In the genomic region with DNA sequence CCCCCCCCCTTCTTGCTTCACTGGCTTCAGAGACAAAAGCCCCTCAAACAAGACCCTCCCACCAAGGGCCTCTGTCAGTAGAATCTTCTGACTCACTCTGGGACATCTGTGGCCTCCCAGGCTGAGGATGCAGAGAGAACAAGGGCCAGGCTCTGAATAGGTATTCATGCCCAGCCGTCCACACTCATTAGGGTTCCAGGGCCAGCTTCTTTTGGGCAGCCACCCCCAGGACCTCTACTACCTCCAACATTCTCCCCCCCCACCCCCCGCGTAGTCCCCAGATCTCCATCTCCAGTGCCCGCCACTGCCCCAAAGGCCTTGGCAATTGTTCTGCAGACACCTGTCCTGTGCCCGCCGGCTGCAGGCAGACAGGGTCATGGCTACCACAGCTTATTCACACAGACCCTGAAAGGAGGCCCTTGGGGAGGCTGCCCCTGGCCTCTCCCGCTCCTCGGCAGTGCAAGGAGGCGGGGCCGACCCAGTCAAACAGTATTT, we compare ENCODE assay signal across 17 mouse cellular contexts. TPM values are rescaled to one million over a fixed set of nuclear protein-coding genes. Genes with fewer than 3 reads are reported as not detected.
DNase-seq lines count a peak whose midpoint lies in the region; ATAC-seq lines count a peak whose summit lies in the region.
"Had no signal": no experiment of that assay in that cellular context is flagged by ENCODE, and none has a peak within 500 bp of the region (broad histone marks: within the 10 kb centered on the region; RNA-seq: fewer than 3 reads in every experiment).

No protein-coding gene starts in this region.

- H3K4me1 ChIP-seq in forebrain, embryonic 10.5 days, result peaks cover 78% of the 10 kb centered on the region
- H3K4me1 ChIP-seq in hindbrain, embryonic 13.5 days (replicated peaks), result peaks cover 43% of the 10 kb centered on the region
- peaks cover 26% of the 10 kb centered on the region for H3K4me1 ChIP-seq in midbrain, embryonic 15.5 days
- H3K4me1 ChIP-seq: lung, embryonic 15.5 days had no signal

- DNase-seq in embryo, embryonic 10.5 days (ENCODE audit: low spot score), result peak; percentile 82
- peak; percentile 80 for DNase-seq in forebrain, embryonic 10.5 days (ENCODE audit: extremely low spot score, low spot score)
- DNase-seq in spleen, adult 12 weeks (ENCODE audit: low spot score), result no peak
- DNase-seq in layer of hippocampus, postnatal 14 days (ENCODE audit: low spot score in 2 of 2), result no peak
- DNase-seq in frontal cortex, postnatal 14 days (ENCODE audit: low spot score in 2 of 2), result no peak
- no peak for DNase-seq in heart, postnatal 25 days (ENCODE audit: low spot score)
- DNase-seq: gastrocnemius, postnatal 14 days; layer of hippocampus, postnatal 36 days had no signal

- peak; percentile 49; the same call in 1 of the 2 replicates for ATAC-seq in hindbrain, embryonic 13.5 days (ENCODE audit: low FRiP score)
- peak; percentile 34; the same call in 1 of the 2 replicates for ATAC-seq in midbrain, embryonic 15.5 days (replicated peaks)
- ATAC-seq: activated CD4-positive, CD25-positive, alpha-beta regulatory T cell, adult 4 months had no signal

- 26% methylated on average over 10 of the region's 10 CpGs for WGBS in forebrain, embryonic 10.5 days
- WGBS in hindbrain, embryonic 13.5 days, result 9% methylated on average over 10 of the region's 10 CpGs
- 6% methylated on average over 10 of the region's 10 CpGs for WGBS in midbrain, embryonic 15.5 days

- H3K4me3 ChIP-seq in forebrain, embryonic 10.5 days, result peak overlapping the region; percentile 10; the same call in 1 of the 2 replicates
- no peak overlapping the region for H3K4me3 ChIP-seq in hindbrain, embryonic 13.5 days
- no peak overlapping the region for H3K4me3 ChIP-seq in midbrain, embryonic 15.5 days
- H3K4me3 ChIP-seq: lung, embryonic 15.5 days had no signal

- H3K9me3 ChIP-seq in forebrain, embryonic 10.5 days, result no peaks in the 10 kb centered on the region
- no peaks in the 10 kb centered on the region for H3K9me3 ChIP-seq in hindbrain, embryonic 13.5 days
- no peaks in the 10 kb centered on the region for H3K9me3 ChIP-seq in midbrain, embryonic 15.5 days
- H3K9me3 ChIP-seq: lung, embryonic 15.5 days had no signal

- no peak overlapping the region for H3K9ac ChIP-seq in hindbrain, embryonic 13.5 days
- no peak overlapping the region for H3K9ac ChIP-seq in midbrain, embryonic 15.5 days
- H3K9ac ChIP-seq: lung, embryonic 15.5 days had no signal

- H3K4me2 ChIP-seq in hindbrain, embryonic 13.5 days, result peak overlapping the region; percentile 29; the same call in 1 of the 2 replicates
- no peak overlapping the region for H3K4me2 ChIP-seq in midbrain, embryonic 15.5 days
- H3K4me2 ChIP-seq: lung, embryonic 15.5 days had no signal

- intact Hi-C loops in heart, postnatal 25 days (cut with DNase I), result no loop called here

- peak overlapping the region; percentile 88 for H3K27ac ChIP-seq in forebrain, embryonic 10.5 days
- peak overlapping the region; percentile 69; the same call in 1 of the 2 replicates for H3K27ac ChIP-seq in hindbrain, embryonic 13.5 days
- peak overlapping the region; percentile 34; the same call in 1 of the 2 replicates for H3K27ac ChIP-seq in midbrain, embryonic 15.5 days
- H3K27ac ChIP-seq: kidney, postnatal 0 days; lung, embryonic 15.5 days had no signal

- H3K27me3 ChIP-seq in forebrain, embryonic 10.5 days (ENCODE audit: poor library complexity, severe bottlenecking), result peaks cover 49% of the 10 kb centered on the region
- H3K27me3 ChIP-seq in hindbrain, embryonic 13.5 days, result 0 out of 2 replicates have a peak, but pooled peaks cover 4% of the 10 kb centered on the region
- no peaks in the 10 kb centered on the region for H3K27me3 ChIP-seq in midbrain, embryonic 15.5 days (replicated peaks)

- H3K36me3 ChIP-seq in forebrain, embryonic 10.5 days (replicated peaks), result no peaks in the 10 kb centered on the region
- H3K36me3 ChIP-seq in hindbrain, embryonic 13.5 days, result no peaks in the 10 kb centered on the region
- no peaks in the 10 kb centered on the region for H3K36me3 ChIP-seq in midbrain, embryonic 15.5 days (replicated peaks)
- H3K36me3 ChIP-seq: lung, embryonic 15.5 days had no signal

RNA-seq across cellular contexts. Expression of gene 7530416G11Rik, which starts 5.0 kb away (rescaled TPM):
- not detected in 2 replicates for polyA plus RNA-seq in forebrain, embryonic 10.5 days (2016; fragmentation: Nextera tagmentation; extraction: Ambion mirVana)
- not detected in 2 replicates for polyA plus RNA-seq in hindbrain, embryonic 13.5 days (2015; fragmentation: Nextera tagmentation; extraction: Ambion mirVana)
- not detected in 2 replicates for polyA plus RNA-seq in midbrain, embryonic 15.5 days (2015; fragmentation: Nextera tagmentation; extraction: Ambion mirVana)
- total RNA-seq in layer of hippocampus, postnatal 14 days (2021), result not detected
- total RNA-seq in heart, postnatal 25 days (2021), result not detected
- total RNA-seq: gastrocnemius, postnatal 14 days; layer of hippocampus, postnatal 36 days; liver, adult 2 months had no signal
- polyA plus RNA-seq: activated CD4-positive, CD25-positive, alpha-beta regulatory T cell, adult 4 months; heart, embryonic 14.5 days; intestine, embryonic 14.5 days; kidney, postnatal 0 days; liver, adult 2 months; lung, embryonic 15.5 days; small intestine, adult 2 months had no signal

Comparison
In these comparisons a context has a peak if more than half of its experiments do, and no peak if none do; other contexts are left out.
1. DNase-seq: peak in embryo, embryonic 10.5 days (single experiment) and forebrain, embryonic 10.5 days (single experiment); none in spleen, adult 12 weeks (single experiment), layer of hippocampus, postnatal 14 days (0 of 2), frontal cortex, postnatal 14 days (0 of 2) and heart, postnatal 25 days (single experiment).
2. H3K27ac ChIP-seq: peak in every context shown above with its lines; median percentile 88 in forebrain, embryonic 10.5 days; 69 in hindbrain, embryonic 13.5 days; 34 in midbrain, embryonic 15.5 days.